In the genomic region with DNA sequence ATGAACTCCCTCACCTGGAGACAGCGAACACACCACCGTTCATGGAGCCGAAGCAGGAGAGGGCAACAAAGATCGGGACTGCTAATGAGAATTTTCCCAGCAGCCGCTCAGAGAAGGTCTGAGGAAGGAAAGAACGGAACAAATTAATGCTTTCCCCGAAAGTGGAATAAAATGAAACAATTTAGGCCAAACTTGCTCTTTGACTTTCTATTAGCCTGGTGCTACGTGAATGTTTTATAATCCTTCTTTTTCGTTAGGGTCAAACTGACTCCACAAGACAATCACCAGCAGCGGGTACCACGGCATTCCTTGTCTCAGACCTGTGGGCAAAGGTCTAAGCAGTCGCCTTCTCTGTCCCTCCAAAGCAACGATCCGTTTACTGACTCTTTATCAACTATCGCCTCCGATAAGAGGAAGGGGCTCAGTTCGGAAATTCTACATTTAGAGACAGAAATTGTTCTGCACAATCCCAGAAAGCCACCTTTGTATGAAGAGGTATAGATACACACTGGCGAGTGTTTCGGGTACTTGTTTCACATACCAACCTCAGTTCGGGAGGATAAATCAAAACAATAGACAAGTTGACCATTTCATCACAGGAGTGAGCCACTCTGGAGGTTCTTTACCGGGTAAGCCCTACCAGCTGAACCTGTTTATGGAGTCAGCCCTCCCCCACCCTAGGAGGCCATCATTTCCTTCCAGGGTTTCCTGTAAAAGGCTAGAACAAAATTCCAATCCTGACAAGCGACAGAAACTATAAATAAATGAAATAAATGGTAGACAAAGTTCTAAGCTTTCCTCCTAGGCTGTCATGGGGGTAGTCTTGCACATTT, we compare ENCODE assay signal across 8 mouse cellular contexts.
DNase-seq lines count a peak whose midpoint lies in the region; ATAC-seq lines count a peak whose summit lies in the region.

No protein-coding gene starts in this region.

- H3K9me3 ChIP-seq in midbrain, embryonic 10.5 days (replicated peaks): no peaks in the 10 kb centered on the region

- DNase-seq in right cerebral cortex, adult 18-20 months: peak; percentile 8
- DNase-seq in right cerebral cortex, postnatal 25 days: no peak
- DNase-seq in kidney, postnatal 36 days: peak; percentile 25 to 37
- DNase-seq in midbrain, embryonic 10.5 days (ENCODE audit: low spot score): no peak
- DNase-seq in adrenal gland, postnatal 10 days: no peak
- no peak for DNase-seq in urinary bladder, adult 2 months (ENCODE audit: low spot score)
- no peak for DNase-seq in spleen, postnatal 4 days (ENCODE audit: low spot score in 2 of 2)

- peaks cover 26% of the 10 kb centered on the region for H3K4me1 ChIP-seq in midbrain, embryonic 10.5 days

- peaks cover 19% of the 10 kb centered on the region for H3K27me3 ChIP-seq in midbrain, embryonic 10.5 days (ENCODE audit: low read depth, poor library complexity, severe bottlenecking)

- H3K36me3 ChIP-seq in midbrain, embryonic 10.5 days: no peaks in the 10 kb centered on the region

- peak; percentile 43; the same call in 1 of the 2 replicates for ATAC-seq in granulocyte monocyte progenitor cell, adult 5-6 weeks (replicated peaks; ENCODE audit: poor library complexity, severe bottlenecking)

- 45% methylated on average over 22 of the region's 22 CpGs for WGBS in midbrain, embryonic 10.5 days

- peak overlapping the region; percentile 46 for H3K4me3 ChIP-seq in midbrain, embryonic 10.5 days

- peak overlapping the region; percentile 64 for H3K27ac ChIP-seq in midbrain, embryonic 10.5 days (replicated peaks)

Comparison
In these comparisons a context has a peak if more than half of its experiments do, and no peak if none do; other contexts are left out.
1. DNase-seq: peak in right cerebral cortex, adult 18-20 months (single experiment) and kidney, postnatal 36 days (2 of 2); none in right cerebral cortex, postnatal 25 days (single experiment), midbrain, embryonic 10.5 days (single experiment), adrenal gland, postnatal 10 days (single experiment), urinary bladder, adult 2 months (single experiment) and spleen, postnatal 4 days (0 of 2).